ENCODE assay signal across 8 mouse cellular contexts in genomic region chrX:56609623-56610317, GRCm38 (mm10). TPM values are rescaled to one million over a fixed set of nuclear protein-coding genes. Genes with fewer than 3 reads are reported as not detected.
A peak's percentile ranks its signal among the peaks of the same experiment; 100 is the strongest.
DNase-seq lines count a peak whose midpoint lies in the region.

Gene Slc9a6, plus strand, starts transcription at chrX:56609757.

- peak; percentile 83 for DNase-seq in Muller cell, postnatal 12 days (ENCODE audit: inconsistent ontology term)
- peak; percentile 62 for DNase-seq in cerebellum, adult 8-10 months
- peak; percentile 77 for DNase-seq in forelimb bud, embryonic 11.5 days (ENCODE audit: low read depth, low spot score)
- DNase-seq in heart, postnatal 4 days: peak; percentile 80
- DNase-seq in layer of hippocampus, postnatal 10 days (ENCODE audit: low spot score in 2 of 2): peak; percentile 56 to 71
- DNase-seq in lung, postnatal 10 days: peak; percentile 84
- peak; percentile 73 for DNase-seq in ovary, postnatal 36 days (ENCODE audit: low spot score)
- DNase-seq in thymus, postnatal 14 days: peak; percentile 87

RNA-seq across cellular contexts. Expression of gene Slc9a6, which starts in this region (rescaled TPM):
- 10 to 100 TPM; 16.4 to 18.2 TPM for total RNA-seq in heart, postnatal 4 days (2021)
- 10 to 100 TPM; 99.6 to 99.7 TPM for total RNA-seq in layer of hippocampus, postnatal 10 days (2021)

Comparison
In these comparisons a context has a peak if more than half of its experiments do, and no peak if none do; other contexts are left out.
1. Peak in every context shown above with its lines: DNase-seq.
2. RNA of gene Slc9a6 (total RNA-seq): 99.6 to 99.7 TPM in layer of hippocampus, postnatal 10 days; 16.4 to 18.2 TPM in heart, postnatal 4 days; every median in the first group is over 4 times any median in the second.